Mouse (Mus musculus) bone marrow, adult 2 months (tissue): Measurements from ENCODE around the gene Gm20795. TPM values are rescaled to one million over a fixed set of nuclear protein-coding genes. Genes with fewer than 3 reads are reported as not detected.
"Not testable (repeated sequence)": the region's sequence is repeated elsewhere in the genome, so short reads cannot be mapped to it uniquely, and the experiment has no call there.

Experiments used
- H3K27ac ChIP-seq: fragments of 200-500 bp; 2 replicates; pipeline ENCODE4 v1.5.1; 2012; ENCODE audit warnings: low read depth, mild to moderate bottlenecking, control low read depth, inconsistent platforms, low read length; ENCODE audit not compliant: control insufficient read depth, poor library complexity, insufficient read depth
- H3K4me1 ChIP-seq: fragments of 200-500 bp; 2 replicates; pipeline ENCODE4 v1.6.1; 2011; ENCODE audit warnings: low read length; ENCODE audit not compliant: control insufficient read depth, insufficient read depth
- H3K4me3 ChIP-seq: fragments of 200-500 bp; replicated peaks from 2 replicates; pipeline ENCODE3; 2011; ENCODE audit warnings: mild to moderate bottlenecking, low read depth, low read length, control low read depth; ENCODE audit not compliant: control insufficient read depth
- WGBS: fragments of 180-500 bp; shearing (Covaris S2); methylation state at CpG from one replicate; pipeline ENCODE4 v1.1.7; 2018; 5-methylcytosine and 5-hydroxymethylcytosine counted together
- polyA plus RNA-seq: library from polyadenylated mRNA; stranded (reverse); fragments of >200 nt; gene quantifications from 2 replicates; pipeline ENCODE4 v1.2.4, GENCODE M21; 2011; ENCODE audit warnings: low replicate concordance; ENCODE audit not compliant: missing spikeins, insufficient read depth, insufficient read length

Gene Gm20795
- polyA plus RNA-seq = not detected in 2 replicates

GRCm38 (mm10) chrY:40804614-40805013, at the start of gene Gm20795:
Gene Gm20795, plus strand, starts transcription at chrY:40804914.
- H3K27ac ChIP-seq, H3K4me1 ChIP-seq, H3K4me3 ChIP-seq: not testable (repeated sequence)

- H3K27ac ChIP-seq, H3K4me3 ChIP-seq, H3K4me1 ChIP-seq: not testable (repeated sequence)
- no CpG with 5 or more reads among the region's 3 CpGs for WGBS
These were observed 29.0 kb upstream of the Gm20795 start, which contains the start of gene Gm21797 for GRCm38 (mm10) chrY:40775665-40776064. Gene Gm21797, minus strand, starts transcription at chrY:40775765.

Other genes with a start within 250 kb of the Gm20795 start
- gene Gm21852, start 152.9 kb upstream of the Gm20795 start, polyA plus RNA-seq = not detected in 2 replicates
- not detected in 2 replicates for gene Gm21797, start 29.1 kb upstream of the Gm20795 start, polyA plus RNA-seq